Mouse (Mus musculus): ENCODE measurements at regions not wholly inside any gene's neighbourhood (a gene's known extent, or its start where the extent isn't known, plus 50 kb on each side); places are given as distances from the start of the nearest gene placed in this dataset.

DNA sequence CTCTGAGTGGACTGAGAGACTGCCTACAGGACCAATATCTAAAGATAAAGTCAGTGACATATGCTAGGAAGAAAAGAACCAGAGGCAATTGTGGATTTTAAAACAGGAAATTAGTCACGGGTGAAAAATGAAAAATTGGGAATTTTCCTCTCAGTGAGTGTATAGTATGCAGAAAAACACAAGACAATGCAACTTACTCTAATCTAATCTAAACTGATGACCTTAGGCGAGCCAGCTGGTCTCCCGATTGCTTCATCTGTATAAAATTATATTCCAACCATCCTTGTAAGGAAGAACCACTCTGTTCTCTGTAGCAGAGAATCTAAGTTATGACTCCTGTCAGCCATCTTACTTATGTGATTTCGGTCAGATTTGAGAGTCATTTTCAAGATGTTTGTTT is 234.4 kb upstream of the Nt5e start:
- Histone ChIP-seq H3K4me2 (replicated peaks; ENCODE audit: low read depth, low read length, severe bottlenecking) (no peak overlapping the region), H3K9me3 (ENCODE audit: control insufficient read depth, low read length) (no peaks in the 10 kb centered on the region), H3K9ac (ENCODE audit: low read depth, low read length, severe bottlenecking) (no peak overlapping the region), H3K27me3 (ENCODE audit: control insufficient read depth, insufficient read depth, low read length) (no peaks in the 10 kb centered on the region), H3K36me3 (ENCODE audit: control insufficient read depth, insufficient read depth, low read length) (no peaks in the 10 kb centered on the region), H3K4me3 (replicated peaks; ENCODE audit: low read length) (no peak overlapping the region), H3K4me1 (ENCODE audit: control insufficient read depth, insufficient read depth, low read length) (no peaks in the 10 kb centered on the region), H3K27ac (replicated peaks; ENCODE audit: low read depth, low read length) (no peak overlapping the region)
- WGBS: 87% methylated on average over 4 of the region's 4 CpGs
- DNase-seq (ENCODE audit: low spot score) (no peak), ATAC-seq (ENCODE audit: low FRiP score, low read depth) (no peak)
- TF ChIP-seq POLR2A (IDR thresholded peaks at IDR 0.05; ENCODE audit: borderline replicate concordance, extremely low read depth, insufficient read depth, insufficient read length): no peak

DNA sequence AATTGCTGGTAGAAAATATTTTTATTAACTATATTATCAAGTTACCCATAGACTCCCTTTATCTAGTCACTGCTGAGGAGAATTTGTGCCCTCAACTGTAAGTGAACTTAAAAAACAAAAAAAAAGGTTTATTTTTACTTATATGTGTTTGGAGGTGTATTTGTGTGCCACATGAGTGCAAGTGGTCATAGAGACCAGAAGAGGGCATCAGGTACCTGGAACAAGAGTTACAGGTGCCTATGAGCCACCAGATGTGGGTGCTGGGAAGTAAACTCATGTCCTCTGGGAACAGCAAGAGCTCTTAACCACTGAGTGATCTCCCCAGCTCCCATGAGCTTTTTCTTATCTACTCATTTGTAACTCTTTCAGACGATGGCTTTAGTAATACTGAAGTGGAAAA is 213.9 kb upstream of the Nt5e start:
- DNase-seq (ENCODE audit: low spot score): no peak
- no peak for ATAC-seq (ENCODE audit: low FRiP score, low read depth)
- no peaks in the 10 kb centered on the region for H3K4me1 ChIP-seq (ENCODE audit: control insufficient read depth, insufficient read depth, low read length)
- 61% methylated on average over 1 of the region's 1 CpGs for WGBS
- no peak overlapping the region for H3K4me2 ChIP-seq (replicated peaks; ENCODE audit: low read depth, low read length, severe bottlenecking)
- H3K36me3 ChIP-seq (ENCODE audit: control insufficient read depth, insufficient read depth, low read length): no peaks in the 10 kb centered on the region
- H3K4me3 ChIP-seq (replicated peaks; ENCODE audit: low read length): no peak overlapping the region
- no peak overlapping the region for H3K27ac ChIP-seq (replicated peaks; ENCODE audit: low read depth, low read length)
- H3K9me3 ChIP-seq (ENCODE audit: control insufficient read depth, low read length): no peaks in the 10 kb centered on the region
- no peak overlapping the region for H3K9ac ChIP-seq (ENCODE audit: low read depth, low read length, severe bottlenecking)
- TF ChIP-seq POLR2A (IDR thresholded peaks at IDR 0.05; ENCODE audit: borderline replicate concordance, extremely low read depth, insufficient read depth, insufficient read length): no peak
- H3K27me3 ChIP-seq (ENCODE audit: control insufficient read depth, insufficient read depth, low read length): no peaks in the 10 kb centered on the region

DNA sequence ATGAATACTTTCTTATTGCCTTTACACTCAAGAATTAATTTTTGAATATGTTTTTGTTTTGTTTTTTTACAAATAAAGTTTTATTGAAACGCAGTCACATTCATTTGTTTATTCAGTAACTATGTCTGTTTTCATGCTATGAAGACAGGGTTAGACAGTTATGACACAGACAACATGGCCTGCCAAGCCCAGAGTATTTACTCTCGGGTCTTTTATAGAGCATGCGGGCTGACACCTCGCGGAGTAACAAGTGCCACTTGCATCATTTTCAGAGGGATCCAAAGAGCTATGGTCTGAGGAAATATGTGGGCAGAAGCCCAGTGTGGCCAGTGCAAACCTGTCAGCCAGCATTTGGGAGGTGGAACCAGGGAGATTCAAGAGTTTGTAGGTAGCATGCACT is 206.5 kb upstream of the Nt5e start:
- TF ChIP-seq POLR2A (IDR thresholded peaks at IDR 0.05; ENCODE audit: borderline replicate concordance, extremely low read depth, insufficient read depth, insufficient read length): no peak
- Histone ChIP-seq H3K4me1 (ENCODE audit: control insufficient read depth, insufficient read depth, low read length) (0 out of 2 replicates have a peak, but pooled peaks cover 4% of the 10 kb centered on the region), H3K27me3 (ENCODE audit: control insufficient read depth, insufficient read depth, low read length) (no peaks in the 10 kb centered on the region), H3K9me3 (ENCODE audit: control insufficient read depth, low read length) (no peaks in the 10 kb centered on the region), H3K9ac (ENCODE audit: low read depth, low read length, severe bottlenecking) (no peak overlapping the region), H3K4me3 (replicated peaks; ENCODE audit: low read length) (no peak overlapping the region), H3K27ac (replicated peaks; ENCODE audit: low read depth, low read length) (no peak overlapping the region), H3K4me2 (replicated peaks; ENCODE audit: low read depth, low read length, severe bottlenecking) (no peak overlapping the region), H3K36me3 (ENCODE audit: control insufficient read depth, insufficient read depth, low read length) (no peaks in the 10 kb centered on the region)
- 85% methylated on average over 5 of the region's 5 CpGs for WGBS
- ATAC-seq (ENCODE audit: low FRiP score, low read depth): no peak
- DNase-seq (ENCODE audit: low spot score): no peak

DNA sequence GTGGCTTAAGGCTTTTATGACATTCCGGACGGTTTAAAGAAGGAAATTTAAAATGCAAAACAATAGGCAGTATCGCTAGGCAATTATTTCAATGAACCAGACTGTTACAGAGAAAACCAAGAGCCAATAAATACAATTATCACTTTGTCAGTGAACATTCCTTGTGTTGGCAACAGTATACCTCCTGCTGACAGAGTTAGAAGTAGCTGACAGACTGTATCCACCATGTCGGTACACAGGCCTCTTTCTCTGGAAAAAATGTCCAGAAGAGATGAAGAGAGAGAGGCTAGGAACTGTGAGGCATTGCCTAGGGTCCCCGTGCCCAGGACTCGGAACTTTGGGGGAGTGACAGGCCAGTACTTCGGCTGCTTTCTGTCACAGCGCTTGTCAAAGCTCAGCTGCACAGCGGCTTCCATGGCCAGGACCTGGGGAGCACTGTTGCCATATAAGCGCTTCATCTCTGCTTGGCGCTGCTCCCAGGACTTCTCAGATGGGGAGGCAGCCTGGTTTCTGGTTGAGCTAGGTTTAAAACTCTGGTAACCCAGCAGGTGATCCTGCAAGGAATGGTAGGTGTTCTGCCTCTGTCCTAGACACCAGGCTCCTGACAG is 205.9 kb upstream of the Nt5e start:
- no peaks in the 10 kb centered on the region for H3K27me3 ChIP-seq (ENCODE audit: control insufficient read depth, insufficient read depth, low read length)
- WGBS: 59% methylated on average over 11 of the region's 11 CpGs
- no peak overlapping the region for H3K4me2 ChIP-seq (replicated peaks; ENCODE audit: low read depth, low read length, severe bottlenecking)
- H3K27ac ChIP-seq (replicated peaks; ENCODE audit: low read depth, low read length): no peak overlapping the region
- H3K4me1 ChIP-seq (ENCODE audit: control insufficient read depth, insufficient read depth, low read length): 0 out of 2 replicates have a peak, but pooled peaks cover 4% of the 10 kb centered on the region
- H3K36me3 ChIP-seq (ENCODE audit: control insufficient read depth, insufficient read depth, low read length): no peaks in the 10 kb centered on the region
- no peak for DNase-seq (ENCODE audit: low spot score)
- H3K4me3 ChIP-seq (replicated peaks; ENCODE audit: low read length): no peak overlapping the region
- TF ChIP-seq POLR2A (IDR thresholded peaks at IDR 0.05; ENCODE audit: borderline replicate concordance, extremely low read depth, insufficient read depth, insufficient read length): no peak
- ATAC-seq (ENCODE audit: low FRiP score, low read depth): no peak
- no peaks in the 10 kb centered on the region for H3K9me3 ChIP-seq (ENCODE audit: control insufficient read depth, low read length)
- H3K9ac ChIP-seq (ENCODE audit: low read depth, low read length, severe bottlenecking): no peak overlapping the region

DNA sequence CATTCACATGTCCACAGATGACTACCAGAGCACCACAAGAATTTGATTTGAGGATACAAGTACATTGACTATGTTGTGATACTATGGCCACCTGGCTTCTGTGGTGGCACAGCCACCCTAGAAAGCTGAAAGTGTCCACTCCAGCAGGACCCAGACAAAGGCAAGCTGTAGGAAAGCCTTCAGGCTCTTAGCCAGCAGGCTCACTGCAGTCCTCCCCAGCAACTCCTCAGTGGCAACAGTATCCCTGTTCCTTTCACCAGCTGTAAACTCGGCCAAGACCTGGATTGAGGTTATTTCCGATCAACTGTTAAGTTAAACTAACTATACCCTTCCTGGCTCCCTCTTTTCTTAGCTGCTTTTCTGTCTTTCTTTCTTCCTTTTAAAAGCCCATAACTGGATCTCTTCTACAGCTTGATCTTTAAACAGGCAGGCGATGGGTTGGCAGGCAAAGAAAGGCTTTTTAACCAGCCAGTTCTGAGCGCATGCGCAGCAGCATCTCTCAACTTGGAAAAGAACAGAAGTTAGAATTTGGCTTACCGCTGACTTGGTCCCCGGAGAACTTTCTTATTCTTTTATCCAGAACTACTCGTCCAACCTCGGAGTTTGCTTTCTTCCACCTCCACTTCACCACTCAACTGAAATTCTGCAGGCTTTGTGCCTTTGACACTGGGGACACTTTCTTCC is 202.5 kb upstream of the Nt5e start:
- Histone ChIP-seq H3K9me3 (ENCODE audit: control insufficient read depth, low read length) (no peaks in the 10 kb centered on the region), H3K9ac (ENCODE audit: low read depth, low read length, severe bottlenecking) (no peak overlapping the region), H3K27ac (replicated peaks; ENCODE audit: low read depth, low read length) (peak overlapping the region; percentile 46), H3K4me2 (replicated peaks; ENCODE audit: low read depth, low read length, severe bottlenecking) (no peak overlapping the region), H3K36me3 (ENCODE audit: control insufficient read depth, insufficient read depth, low read length) (no peaks in the 10 kb centered on the region), H3K4me1 (ENCODE audit: control insufficient read depth, insufficient read depth, low read length) (0 out of 2 replicates have a peak, but pooled peaks cover 4% of the 10 kb centered on the region), H3K4me3 (replicated peaks; ENCODE audit: low read length) (no peak overlapping the region), H3K27me3 (ENCODE audit: control insufficient read depth, insufficient read depth, low read length) (no peaks in the 10 kb centered on the region)
- 68% methylated on average over 9 of the region's 9 CpGs for WGBS
- TF ChIP-seq POLR2A (IDR thresholded peaks at IDR 0.05; ENCODE audit: borderline replicate concordance, extremely low read depth, insufficient read depth, insufficient read length): no peak
- no peak for ATAC-seq (ENCODE audit: low FRiP score, low read depth)
- DNase-seq (ENCODE audit: low spot score): peak; percentile 78
